Mouse (Mus musculus) midbrain, embryonic 15.5 days (tissue): ENCODE results near the gene Wdr83os. TPM values are rescaled to one million over a fixed set of nuclear protein-coding genes. Genes with fewer than 3 reads are reported as not detected.
"Not testable (repeated sequence)": the region's sequence is repeated elsewhere in the genome, so short reads cannot be mapped to it uniquely, and the experiment has no call there.

Experiments used
- ATAC-seq: fragments of 200-750 bp; cut with Nextera tagmentation; replicated peaks from 2 replicates; pipeline ENCODE4 v1.8.0; 2017; ENCODE audit warnings: moderate TSS enrichment
- H3K27ac ChIP-seq: fragments of 300-500 bp; sonication (generic); 2 replicates; pipeline ENCODE4 v1.5.1; 2015; ENCODE audit warnings: mild to moderate bottlenecking, inconsistent platforms
- H3K27me3 ChIP-seq: fragments of 300-500 bp; sonication (generic); replicated peaks from 2 replicates; pipeline ENCODE4 v1.6.1; 2015; ENCODE audit warnings: inconsistent platforms
- H3K36me3 ChIP-seq: fragments of 300-500 bp; sonication (generic); replicated peaks from 2 replicates; pipeline ENCODE4 v1.6.1; 2015; ENCODE audit warnings: inconsistent platforms
- H3K4me1 ChIP-seq: fragments of 300-500 bp; sonication (generic); 2 replicates; pipeline ENCODE4 v1.6.1; 2015; ENCODE audit warnings: inconsistent platforms
- H3K4me2 ChIP-seq: fragments of 300-500 bp; sonication (generic); 2 replicates; pipeline ENCODE4 v1.6.1; 2015; ENCODE audit warnings: inconsistent platforms, mild to moderate bottlenecking, moderate library complexity
- H3K4me3 ChIP-seq: fragments of 300-500 bp; sonication (generic); 2 replicates; pipeline ENCODE4 v1.5.1; 2015; ENCODE audit warnings: mild to moderate bottlenecking, inconsistent platforms
- H3K9ac ChIP-seq: fragments of 300-500 bp; sonication (generic); 2 replicates; pipeline ENCODE4 v1.6.1; 2015; ENCODE audit warnings: mild to moderate bottlenecking, inconsistent platforms
- H3K9me3 ChIP-seq: fragments of 300-500 bp; sonication (generic); 2 replicates; pipeline ENCODE4 v1.6.1; 2016; ENCODE audit warnings: inconsistent platforms
- WGBS: fragments of 180-500 bp; shearing (Covaris S2); methylation state at CpG from one replicate; pipeline ENCODE4 v1.1.7; 2015; ENCODE audit warnings: mixed read lengths; 5-methylcytosine and 5-hydroxymethylcytosine counted together
- polyA plus RNA-seq: library from polyadenylated mRNA; unstranded; fragments of >200 nt; fragmentation: Nextera tagmentation; extraction: Ambion mirVana; gene quantifications from 2 replicates; pipeline ENCODE4 v1.2.1, GENCODE M21; 2015

Wdr83os gene
- polyA plus RNA-seq, 1 experiment from 2014 or later: 135 TPM

- H3K36me3 ChIP-seq: peaks cover 19% of the 10 kb centered on the region
- no peak overlapping the region for H3K4me2 ChIP-seq
- no peaks in the 10 kb centered on the region for H3K27me3 ChIP-seq
- no peak for ATAC-seq
- peaks cover 27% of the 10 kb centered on the region for H3K4me1 ChIP-seq
- 74% methylated on average over 9 of the region's 9 CpGs for WGBS
- H3K9ac ChIP-seq: no peak overlapping the region
- H3K27ac ChIP-seq: no peak overlapping the region
- H3K9me3 ChIP-seq: no peaks in the 10 kb centered on the region
- no peak overlapping the region for H3K4me3 ChIP-seq
These were observed 4.5 kb upstream of the Wdr83os start for GRCm38 (mm10) chr8:85076001-85076400.

DNA sequence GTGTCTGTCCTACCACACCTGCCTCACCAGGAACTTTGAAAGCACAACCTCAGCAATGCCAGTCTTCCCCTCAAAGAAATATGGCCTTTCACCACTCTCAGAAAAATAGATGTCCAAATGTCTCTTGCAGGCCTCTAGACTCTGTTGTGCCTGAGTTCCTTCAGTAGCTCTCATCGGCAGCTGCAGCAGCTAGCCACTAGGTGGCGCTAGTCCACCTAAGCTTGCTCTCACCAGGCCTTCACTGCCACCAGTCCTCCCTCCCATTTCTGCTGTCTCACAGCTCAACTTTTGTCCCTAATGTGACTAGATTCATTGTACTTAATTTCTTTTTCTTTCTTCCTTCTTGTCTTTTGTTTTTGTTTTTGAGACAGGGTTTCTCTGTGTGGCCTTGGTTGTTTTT is 3.5 kb upstream of the Wdr83os start:
- Histone ChIP-seq H3K27me3 (no peaks in the 10 kb centered on the region), H3K4me3 (no peak overlapping the region), H3K9me3 (no peaks in the 10 kb centered on the region), H3K9ac (no peak overlapping the region), H3K4me2 (no peak overlapping the region), H3K27ac (no peak overlapping the region), H3K4me1 (peaks cover 32% of the 10 kb centered on the region), H3K36me3 (peaks cover 19% of the 10 kb centered on the region)
- 0% methylated on average over 2 of the region's 2 CpGs for WGBS
- ATAC-seq: no peak

DNA sequence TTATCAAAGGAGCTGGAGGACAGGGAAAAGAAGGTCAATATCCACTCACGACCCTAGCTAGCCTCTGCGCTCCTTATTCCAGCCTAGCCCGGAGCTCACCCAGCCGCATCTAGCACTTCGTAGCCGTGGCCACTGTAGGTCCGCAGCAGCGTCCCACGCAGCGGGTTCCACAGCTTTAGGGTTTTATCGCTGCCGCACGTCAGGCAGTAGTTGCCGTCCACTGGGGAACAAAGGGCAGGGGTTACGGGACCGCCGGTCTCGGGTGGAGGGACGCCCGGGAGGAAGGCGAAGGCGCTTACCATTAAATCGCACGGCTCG is 367 bp upstream of the Wdr83os start:
- under 1% methylated on average over 25 of the region's 25 CpGs for WGBS
- H3K4me1 ChIP-seq: peaks cover 37% of the 10 kb centered on the region
- H3K27ac ChIP-seq: peak overlapping the region; percentile 83
- H3K4me2 ChIP-seq: peak overlapping the region; percentile 98
- peak overlapping the region; percentile 88 for H3K4me3 ChIP-seq
- H3K27me3 ChIP-seq: no peaks in the 10 kb centered on the region
- ATAC-seq: no peak
- H3K9me3 ChIP-seq: no peaks in the 10 kb centered on the region
- H3K9ac ChIP-seq: peak overlapping the region; percentile 88
- peaks cover 5% of the 10 kb centered on the region; the same call in 1 of the 2 replicates for H3K36me3 ChIP-seq

GRCm38 (mm10) chr8:85081216-85081555 is 646 bp downstream of the Wdr83os start, which contains the start of gene Wdr83:
TSS of gene Wdr83 (minus strand) at chr8:85081306.
- peak within 1 kb of the TSS; percentile 98 for H3K4me2 ChIP-seq
- H3K4me3 ChIP-seq: peak within 1 kb of the TSS; percentile 88
- H3K36me3 ChIP-seq: peaks cover under 1% of the 10 kb centered on the region; the same call in 1 of the 2 replicates
- peak within 1 kb of the TSS; percentile 88 for H3K9ac ChIP-seq
- H3K4me1 ChIP-seq: peaks cover 37% of the 10 kb centered on the region
- ATAC-seq: peak; percentile 34
- no peaks in the 10 kb centered on the region for H3K27me3 ChIP-seq
- H3K27ac ChIP-seq: peak within 1 kb of the TSS; percentile 83
- H3K9me3 ChIP-seq: no peaks in the 10 kb centered on the region
- 1% methylated on average over 9 of the region's 9 CpGs for WGBS

GRCm38 (mm10) chr8:85082169-85082568 is 1.6 kb downstream of the Wdr83os start:
- H3K27ac ChIP-seq, H3K27me3 ChIP-seq, H3K9ac ChIP-seq, H3K36me3 ChIP-seq, ATAC-seq, H3K4me3 ChIP-seq, H3K9me3 ChIP-seq: not testable (repeated sequence)
- H3K4me1 ChIP-seq: peaks cover 37% of the 10 kb centered on the region
- H3K4me2 ChIP-seq: peak overlapping the region; percentile 98; the same call in 1 of the 2 replicates
- WGBS: 89% methylated on average over 4 of the region's 4 CpGs

DNA sequence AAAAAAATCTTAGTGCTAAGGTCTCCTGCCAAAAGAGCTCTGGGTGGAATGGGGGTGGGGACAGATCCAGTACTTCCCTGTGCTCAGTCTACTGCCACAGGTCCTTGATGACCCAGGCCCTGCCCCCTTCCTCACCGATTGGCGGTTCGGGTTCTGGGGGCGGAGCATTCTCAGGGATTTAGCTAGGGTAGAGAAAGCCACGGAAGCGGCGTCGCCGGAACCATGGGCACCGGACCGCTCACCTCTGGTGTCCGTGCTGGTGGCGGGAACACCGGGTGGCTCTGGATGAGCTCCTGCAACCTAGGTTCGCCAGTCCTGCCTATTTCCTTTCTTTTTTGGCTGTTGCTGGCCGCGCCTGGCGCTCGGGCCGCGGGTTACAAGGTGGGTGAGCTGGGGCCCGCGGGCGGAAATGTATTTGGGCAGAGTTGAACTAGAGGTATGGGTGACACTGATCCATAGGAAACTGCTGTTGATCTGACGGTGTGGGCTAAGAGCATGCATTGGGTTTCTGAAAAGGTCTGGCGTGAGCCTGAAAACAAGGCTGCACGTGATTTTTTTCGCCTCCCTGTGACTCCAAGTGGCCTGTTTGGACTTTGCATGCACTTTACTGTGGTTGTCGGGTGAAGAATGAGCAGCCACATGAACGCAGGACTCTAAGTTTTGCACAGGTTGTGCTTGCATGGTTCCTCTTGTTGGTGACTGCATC is 2.7 kb downstream of the Wdr83os start, which contains the start of gene Man2b1:
Man2b1 (plus strand) TSS at position 163 of the 706 bp plus-strand sequence.
- Histone ChIP-seq H3K4me1 (peaks cover 37% of the 10 kb centered on the region), H3K9ac (peak within 1 kb of the TSS; percentile 65), H3K36me3 (peaks cover 7% of the 10 kb centered on the region; the same call in 1 of the 2 replicates), H3K4me3 (peak within 1 kb of the TSS; percentile 68), H3K27me3 (no peaks in the 10 kb centered on the region), H3K9me3 (no peaks in the 10 kb centered on the region), H3K27ac (no peak within 1 kb of the TSS), H3K4me2 (peak within 1 kb of the TSS; percentile 98)
- ATAC-seq: peak; percentile 85
- WGBS: under 1% methylated on average over 30 of the region's 30 CpGs

DNA sequence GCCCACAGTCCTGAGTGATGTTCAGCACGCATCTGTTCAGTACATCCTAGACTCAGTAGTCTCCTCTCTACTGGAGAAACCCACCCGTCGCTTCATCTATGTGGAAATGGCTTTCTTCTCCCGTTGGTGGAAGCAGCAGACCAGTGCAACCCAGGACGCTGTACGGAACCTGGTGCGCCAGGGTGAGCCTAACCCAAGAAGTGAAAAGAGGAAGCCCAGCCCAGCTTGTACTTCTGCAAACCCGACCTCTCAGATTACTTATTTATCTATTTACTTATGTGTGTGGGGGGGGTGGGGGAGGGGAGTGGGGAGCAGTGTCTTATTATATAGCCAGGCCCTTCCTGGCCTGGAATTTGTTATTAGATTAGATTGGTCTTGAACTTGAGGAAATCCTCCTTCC is 4.1 kb downstream of the Wdr83os start:
- ATAC-seq: no peak
- H3K4me2 ChIP-seq: no peak overlapping the region

DNA sequence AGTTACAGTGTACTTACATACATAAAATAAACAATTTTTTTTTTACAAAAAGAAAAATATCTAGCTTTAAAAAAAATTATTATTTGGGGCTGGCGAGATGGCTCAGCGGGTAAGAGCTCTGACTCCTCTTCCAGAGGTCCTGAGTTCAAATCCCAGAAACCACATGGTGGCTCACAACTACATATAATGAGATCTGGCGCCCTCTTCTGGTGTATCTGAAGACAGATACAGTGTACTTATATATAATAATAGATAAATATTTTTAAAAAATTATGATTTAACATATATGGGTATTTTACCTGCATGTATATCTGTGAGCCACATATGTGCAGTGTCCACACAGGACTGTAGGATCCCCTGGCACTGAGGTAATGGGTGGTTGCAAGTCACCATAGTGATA is 5.7 kb downstream of the Wdr83os start:
- 84% methylated on average over 3 of the region's 3 CpGs for WGBS
- peaks cover 7% of the 10 kb centered on the region; the same call in 1 of the 2 replicates for H3K36me3 ChIP-seq
- H3K27me3 ChIP-seq: no peaks in the 10 kb centered on the region
- ATAC-seq: no peak
- no peak overlapping the region for H3K27ac ChIP-seq
- H3K4me1 ChIP-seq: peaks cover 26% of the 10 kb centered on the region
- no peak overlapping the region for H3K4me3 ChIP-seq
- H3K9me3 ChIP-seq: no peaks in the 10 kb centered on the region
- H3K4me2 ChIP-seq: no peak overlapping the region
- no peak overlapping the region for H3K9ac ChIP-seq

More for the DNA sequence above, 4.1 kb downstream of the Wdr83os start:
- H3K9me3 ChIP-seq: no peaks in the 10 kb centered on the region
- WGBS: 92% methylated on average over 8 of the region's 8 CpGs
- H3K4me3 ChIP-seq: no peak overlapping the region
- H3K36me3 ChIP-seq: peaks cover 7% of the 10 kb centered on the region; the same call in 1 of the 2 replicates
- H3K27me3 ChIP-seq: no peaks in the 10 kb centered on the region
- H3K27ac ChIP-seq: no peak overlapping the region
- H3K9ac ChIP-seq: no peak overlapping the region
- peaks cover 33% of the 10 kb centered on the region for H3K4me1 ChIP-seq

GRCm38 (mm10) chr8:85088771-85089170 is 8.2 kb downstream of the Wdr83os start:
- ATAC-seq: no peak
- H3K4me2 ChIP-seq: no peak overlapping the region
- peaks cover 7% of the 10 kb centered on the region; the same call in 1 of the 2 replicates for H3K36me3 ChIP-seq
- no peaks in the 10 kb centered on the region for H3K27me3 ChIP-seq
- no peaks in the 10 kb centered on the region for H3K9me3 ChIP-seq
- H3K4me1 ChIP-seq: peaks cover 6% of the 10 kb centered on the region
- no peak overlapping the region for H3K27ac ChIP-seq
- 86% methylated on average over 2 of the region's 2 CpGs for WGBS
- no peak overlapping the region for H3K9ac ChIP-seq
- no peak overlapping the region for H3K4me3 ChIP-seq

- Histone ChIP-seq H3K4me2 (no peak overlapping the region), H3K9me3 (no peaks in the 10 kb centered on the region), H3K9ac (no peak overlapping the region), H3K4me3 (no peak overlapping the region), H3K27me3 (no peaks in the 10 kb centered on the region), H3K27ac (no peak overlapping the region), H3K36me3 (peaks cover 8% of the 10 kb centered on the region; the same call in 1 of the 2 replicates), H3K4me1 (no peaks in the 10 kb centered on the region)
- WGBS: 92% methylated on average over 11 of the region's 11 CpGs
- ATAC-seq: no peak
These were observed 10.3 kb downstream of the Wdr83os start for GRCm38 (mm10) chr8:85090856-85091255.

DNA sequence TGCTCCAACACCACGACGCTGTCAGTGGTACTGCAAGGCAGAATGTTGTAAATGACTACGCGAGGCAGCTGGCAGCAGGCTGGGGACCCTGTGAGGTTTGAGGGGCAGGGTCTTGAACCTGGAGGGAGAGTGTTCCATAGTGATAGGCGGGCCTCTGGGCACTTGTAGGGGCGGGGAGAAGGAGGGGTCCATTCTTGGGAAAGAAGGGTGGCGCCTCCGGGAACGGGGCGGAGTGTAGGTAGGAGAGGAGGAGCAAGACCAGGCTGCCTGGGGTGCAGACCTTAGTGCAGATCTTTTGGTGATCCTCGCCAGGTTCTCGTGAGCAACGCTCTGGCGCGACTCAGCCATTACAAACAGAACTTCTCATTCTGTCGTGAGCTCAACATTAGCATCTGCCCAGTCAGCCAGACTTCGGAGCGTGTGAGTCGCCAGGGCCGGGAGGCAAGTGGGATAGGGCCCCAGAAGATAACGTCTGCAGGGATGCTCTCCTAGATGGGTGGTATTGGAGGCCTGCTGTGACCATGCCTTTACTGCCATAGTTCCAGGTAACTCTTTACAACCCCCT is 11.1 kb downstream of the Wdr83os start:
- Histone ChIP-seq H3K27me3 (no peaks in the 10 kb centered on the region), H3K9ac (no peak overlapping the region), H3K27ac (no peak overlapping the region), H3K4me1 (no peaks in the 10 kb centered on the region), H3K4me2 (no peak overlapping the region), H3K9me3 (no peaks in the 10 kb centered on the region), H3K4me3 (no peak overlapping the region), H3K36me3 (peaks cover 13% of the 10 kb centered on the region; the same call in 1 of the 2 replicates)
- ATAC-seq: no peak
- WGBS: 34% methylated on average over 21 of the region's 21 CpGs

DNA sequence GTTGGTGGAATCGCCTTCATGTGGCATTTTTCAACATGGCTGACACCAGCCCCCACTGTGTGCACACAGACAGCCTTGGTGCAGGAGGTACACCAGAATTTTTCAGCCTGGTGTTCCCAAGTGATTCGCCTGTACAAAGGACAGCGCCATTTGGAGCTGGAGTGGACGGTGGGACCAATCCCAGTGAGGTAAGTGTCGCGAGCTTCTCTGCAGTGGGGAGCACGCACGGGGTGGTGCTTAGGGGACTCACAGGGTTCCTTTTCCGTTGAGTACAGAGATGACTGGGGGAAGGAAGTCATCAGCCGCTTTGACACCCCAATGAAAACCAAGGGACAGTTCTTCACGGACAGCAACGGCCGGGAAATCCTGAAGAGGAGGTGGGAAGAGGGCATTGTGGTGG is 14.5 kb downstream of the Wdr83os start:
- Histone ChIP-seq H3K4me2 (no peak overlapping the region), H3K36me3 (peaks cover 23% of the 10 kb centered on the region; the same call in 1 of the 2 replicates), H3K9me3 (no peaks in the 10 kb centered on the region), H3K4me1 (no peaks in the 10 kb centered on the region), H3K27ac (no peak overlapping the region), H3K4me3 (no peak overlapping the region), H3K27me3 (no peaks in the 10 kb centered on the region), H3K9ac (no peak overlapping the region)
- 91% methylated on average over 13 of the region's 13 CpGs for WGBS
- ATAC-seq: no peak

- H3K36me3 ChIP-seq: peaks cover 23% of the 10 kb centered on the region; the same call in 1 of the 2 replicates
- H3K27ac ChIP-seq: no peak overlapping the region
- ATAC-seq: no peak
- no peak overlapping the region for H3K4me3 ChIP-seq
- H3K9me3 ChIP-seq: no peaks in the 10 kb centered on the region
- no peaks in the 10 kb centered on the region for H3K27me3 ChIP-seq
- no peaks in the 10 kb centered on the region for H3K4me1 ChIP-seq
- no peak overlapping the region for H3K9ac ChIP-seq
- WGBS: 93% methylated on average over 7 of the region's 7 CpGs
- no peak overlapping the region for H3K4me2 ChIP-seq
These were observed 15.0 kb downstream of the Wdr83os start for GRCm38 (mm10) chr8:85095566-85095965.
